Comparison of ENCODE assay signal across 10 mouse cellular contexts in the genomic region with DNA sequence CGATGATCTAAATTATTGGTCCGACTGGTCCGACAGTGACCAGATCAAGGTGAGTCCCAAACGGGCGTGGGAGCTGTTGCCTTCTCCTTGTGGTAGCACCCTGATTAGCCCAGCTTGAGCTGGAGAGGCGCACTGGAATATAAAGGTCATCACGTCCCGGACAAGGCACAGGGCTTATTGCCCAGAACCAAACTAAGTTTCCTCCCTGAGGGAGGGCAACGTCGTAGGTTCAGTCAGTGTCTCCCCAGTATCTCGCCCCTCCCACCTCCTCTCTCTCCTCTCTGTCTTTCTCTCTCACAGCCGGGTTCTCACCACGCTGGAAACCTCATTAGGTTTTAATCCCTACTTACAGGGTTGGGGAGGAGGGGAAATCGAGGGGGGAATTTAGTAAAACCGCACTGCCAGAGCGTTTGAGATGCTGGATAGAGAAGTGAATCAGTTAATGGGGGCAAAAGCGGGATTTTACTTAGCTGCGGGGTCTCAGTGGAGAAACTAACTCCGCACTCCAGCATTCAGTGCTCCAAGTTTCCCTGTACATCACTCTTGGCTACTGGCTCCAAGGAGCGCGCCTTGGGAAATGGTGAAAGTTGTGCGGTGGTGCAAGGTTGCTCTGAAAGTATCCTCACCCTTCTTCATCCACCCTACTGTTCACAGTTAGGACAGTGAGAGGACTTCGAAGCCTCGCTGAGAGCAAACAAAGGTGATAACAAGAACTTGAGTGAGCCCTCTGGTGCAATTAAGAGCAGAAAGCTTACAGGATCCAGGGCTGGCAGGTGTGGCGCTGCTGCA. TPM values are rescaled to one million over a fixed set of nuclear protein-coding genes. Genes with fewer than 3 reads are reported as not detected.
DNase-seq lines count a peak whose midpoint lies in the region; ATAC-seq and TF ChIP-seq lines count a peak whose summit lies in the region.
"Had no signal": no experiment of that assay in that cellular context is flagged by ENCODE, and none has a peak within 500 bp of the region (broad histone marks: within the 10 kb centered on the region; RNA-seq: fewer than 3 reads in every experiment).

No protein-coding gene starts in this region.

- 3% methylated on average over 25 of the region's 25 CpGs for WGBS in heart, embryonic 16.5 days
- WGBS in embryonic facial prominence, embryonic 10.5 days = 1% methylated on average over 25 of the region's 25 CpGs
- 2% methylated on average over 25 of the region's 25 CpGs for WGBS in intestine, embryonic 14.5 days
- WGBS in neural tube, embryonic 15.5 days = 2% methylated on average over 25 of the region's 25 CpGs

- H3K27me3 ChIP-seq in heart, embryonic 16.5 days (ENCODE audit: control insufficient read depth, insufficient read depth, low read length) = peaks cover 32% of the 10 kb centered on the region
- H3K27me3 ChIP-seq in embryonic facial prominence, embryonic 10.5 days (replicated peaks; ENCODE audit: low read depth, poor library complexity, severe bottlenecking) = peaks cover 45% of the 10 kb centered on the region
- H3K27me3 ChIP-seq in intestine, embryonic 14.5 days (replicated peaks; ENCODE audit: control insufficient read depth, insufficient read depth, low read length) = peaks cover 46% of the 10 kb centered on the region
- H3K27me3 ChIP-seq in neural tube, embryonic 15.5 days (replicated peaks) = peaks cover 39% of the 10 kb centered on the region

- H3K9me3 ChIP-seq in heart, embryonic 16.5 days (replicated peaks; ENCODE audit: control insufficient read depth, low read length) = no peaks in the 10 kb centered on the region
- no peaks in the 10 kb centered on the region for H3K9me3 ChIP-seq in embryonic facial prominence, embryonic 10.5 days
- H3K9me3 ChIP-seq in intestine, embryonic 14.5 days (ENCODE audit: control insufficient read depth, low read length) = no peaks in the 10 kb centered on the region
- H3K9me3 ChIP-seq in neural tube, embryonic 15.5 days (replicated peaks) = no peaks in the 10 kb centered on the region
- H3K9me3 ChIP-seq: liver, embryonic 15.5 days had no signal

- H3K27ac ChIP-seq in heart, embryonic 16.5 days (ENCODE audit: low read length) = no peak overlapping the region
- no peak overlapping the region for H3K27ac ChIP-seq in embryonic facial prominence, embryonic 10.5 days (replicated peaks)
- no peak overlapping the region for H3K27ac ChIP-seq in intestine, embryonic 14.5 days (ENCODE audit: low read depth)
- H3K27ac ChIP-seq in neural tube, embryonic 15.5 days (replicated peaks) = no peak overlapping the region
- H3K27ac ChIP-seq in layer of hippocampus, adult 2 months = no peak overlapping the region
- H3K27ac ChIP-seq: liver, embryonic 15.5 days had no signal

- peaks cover 4% of the 10 kb centered on the region for H3K4me1 ChIP-seq in heart, embryonic 16.5 days (ENCODE audit: control insufficient read depth, insufficient read depth, low read length)
- peaks cover 35% of the 10 kb centered on the region for H3K4me1 ChIP-seq in embryonic facial prominence, embryonic 10.5 days
- 0 out of 2 replicates have a peak, but pooled peaks cover 4% of the 10 kb centered on the region for H3K4me1 ChIP-seq in intestine, embryonic 14.5 days (replicated peaks; ENCODE audit: control insufficient read depth, insufficient read depth, low read length)
- peaks cover 23% of the 10 kb centered on the region for H3K4me1 ChIP-seq in neural tube, embryonic 15.5 days
- H3K4me1 ChIP-seq: liver, embryonic 15.5 days had no signal

- no peak overlapping the region for H3K9ac ChIP-seq in heart, embryonic 16.5 days (ENCODE audit: low read length)
- no peak overlapping the region for H3K9ac ChIP-seq in intestine, embryonic 14.5 days (ENCODE audit: low read length)
- peak overlapping the region; percentile 41 for H3K9ac ChIP-seq in neural tube, embryonic 15.5 days (replicated peaks)
- H3K9ac ChIP-seq: liver, embryonic 15.5 days had no signal

- no peak for ATAC-seq in heart, embryonic 16.5 days (replicated peaks; ENCODE audit: extremely low read depth, insufficient read depth, low FRiP score)
- no peak for ATAC-seq in intestine, embryonic 14.5 days (replicated peaks; ENCODE audit: low FRiP score, low TSS enrichment, low read depth)
- peak; percentile 32; the same call in 1 of the 2 replicates for ATAC-seq in neural tube, embryonic 15.5 days (ENCODE audit: low FRiP score)

- intact Hi-C loops in heart, postnatal 10 days (cut with DNase I) = no loop called here

- H3K4me2 ChIP-seq in heart, embryonic 16.5 days (ENCODE audit: low read depth, low read length) = peak overlapping the region; percentile 64
- H3K4me2 ChIP-seq in intestine, embryonic 14.5 days (ENCODE audit: low read length) = peak overlapping the region; percentile 46
- H3K4me2 ChIP-seq in neural tube, embryonic 15.5 days = peak overlapping the region; percentile 92
- H3K4me2 ChIP-seq: liver, embryonic 15.5 days had no signal

- DNase-seq in heart, postnatal 10 days = no peak
- DNase-seq in embryonic facial prominence, embryonic 10.5 days (ENCODE audit: low spot score) = peak; percentile 27
- peak; percentile 53 for DNase-seq in intestine, embryonic 14.5 days (ENCODE audit: low spot score)
- no peak for DNase-seq in layer of hippocampus, adult 18-20 months (ENCODE audit: low spot score in 2 of 2)
- no peak for DNase-seq in layer of hippocampus, adult 2 months (ENCODE audit: low spot score in 2 of 2)
- DNase-seq in lung, postnatal 14 days = no peak
- DNase-seq: gastrocnemius, postnatal 36 days had no signal

- H3K36me3 ChIP-seq in heart, embryonic 16.5 days (ENCODE audit: control insufficient read depth, insufficient read depth) = no peaks in the 10 kb centered on the region
- H3K36me3 ChIP-seq in embryonic facial prominence, embryonic 10.5 days (replicated peaks) = no peaks in the 10 kb centered on the region
- no peaks in the 10 kb centered on the region for H3K36me3 ChIP-seq in intestine, embryonic 14.5 days (ENCODE audit: control insufficient read depth, insufficient read depth, low read length)
- no peaks in the 10 kb centered on the region for H3K36me3 ChIP-seq in neural tube, embryonic 15.5 days
- H3K36me3 ChIP-seq: liver, embryonic 15.5 days had no signal

- TF ChIP-seq CTCF in layer of hippocampus, adult 2 months (conservative IDR thresholded peaks at IDR 0.05) = no peak

- peak overlapping the region; percentile 40 for H3K4me3 ChIP-seq in heart, embryonic 16.5 days (ENCODE audit: low read length)
- H3K4me3 ChIP-seq in embryonic facial prominence, embryonic 10.5 days = peak overlapping the region; percentile 56
- H3K4me3 ChIP-seq in intestine, embryonic 14.5 days (ENCODE audit: low read depth, low read length) = peak overlapping the region; percentile 9; the same call in 1 of the 2 replicates
- peak overlapping the region; percentile 47 for H3K4me3 ChIP-seq in neural tube, embryonic 15.5 days (replicated peaks)
- H3K4me3 ChIP-seq in layer of hippocampus, adult 2 months = no peak overlapping the region
- H3K4me3 ChIP-seq: liver, embryonic 15.5 days had no signal

RNA-seq across cellular contexts. Expression of a gene that starts 1.2 kb away (rescaled TPM):
- polyA plus RNA-seq in heart, embryonic 16.5 days (2015; fragmentation: Nextera tagmentation; extraction: Ambion mirVana) = 0.30 and 0.35 TPM in 2 replicates
- not detected for total RNA-seq in heart, postnatal 10 days (2021)
- polyA plus RNA-seq in embryonic facial prominence, embryonic 10.5 days (2016; fragmentation: Nextera tagmentation; extraction: Ambion mirVana) = 1.9 and 2.0 TPM in 2 replicates
- 0.30 and 0.81 TPM in 2 replicates for polyA plus RNA-seq in intestine, embryonic 14.5 days (2014; fragmentation: Nextera tagmentation; extraction: Ambion mirVana)
- 176 and 237 TPM in 2 replicates for polyA plus RNA-seq in neural tube, embryonic 15.5 days (2015; fragmentation: Nextera tagmentation; extraction: Ambion mirVana)
- total RNA-seq in layer of hippocampus, adult 18-20 months (2021) = 1 to 10 TPM; 8.6 to 9.3 TPM
- 1 to 10 TPM; 5.9 to 8.3 TPM for total RNA-seq in layer of hippocampus, adult 2 months (2021)
- total RNA-seq: gastrocnemius, postnatal 36 days had no signal
- polyA plus RNA-seq: liver, embryonic 15.5 days had no signal

Comparison
In these comparisons a context has a peak if more than half of its experiments do, and no peak if none do; other contexts are left out.
1. DNase-seq: peak in embryonic facial prominence, embryonic 10.5 days (single experiment) and intestine, embryonic 14.5 days (single experiment); none in heart, postnatal 10 days (0 of 2), layer of hippocampus, adult 18-20 months (0 of 2), layer of hippocampus, adult 2 months (0 of 2) and lung, postnatal 14 days (single experiment).
2. RNA of a gene that starts 1.2 kb away (polyA plus RNA-seq): 176 to 237 TPM in neural tube, embryonic 15.5 days; 1.9 to 2.0 TPM in embryonic facial prominence, embryonic 10.5 days, 0.30 to 0.81 TPM in intestine, embryonic 14.5 days and 0.30 to 0.35 TPM in heart, embryonic 16.5 days; every median in the first group is over 10 times any median in the second.
3. Peak in every context shown above with its lines, with median percentiles within 50 percentile points of each other: H3K4me2 ChIP-seq.